Mouse (Mus musculus) adrenal gland, adult 18-20 months (tissue): ENCODE data around the gene Dync1i1. TPM values are rescaled to one million over a fixed set of nuclear protein-coding genes. Genes with fewer than 3 reads are reported as not detected.

ENCODE experiments used
- DNase-seq, 2 experiments: peaks; one replicate each; pipeline ENCODE4 v3.0.0; 2021 to 2022; ENCODE audit warnings: low spot score in 2 of 2
- total RNA-seq, 2 experiments: library from RNA; stranded (reverse); gene quantifications; 1 replicate in 1 of 2; 2 replicates in 1 of 2; pipeline ENCODE4 v1.2.3; 2021

Gene Dync1i1
- total RNA-seq, 2 experiments from 2014 or later, result 1.2 to 1.7 TPM

DNA sequence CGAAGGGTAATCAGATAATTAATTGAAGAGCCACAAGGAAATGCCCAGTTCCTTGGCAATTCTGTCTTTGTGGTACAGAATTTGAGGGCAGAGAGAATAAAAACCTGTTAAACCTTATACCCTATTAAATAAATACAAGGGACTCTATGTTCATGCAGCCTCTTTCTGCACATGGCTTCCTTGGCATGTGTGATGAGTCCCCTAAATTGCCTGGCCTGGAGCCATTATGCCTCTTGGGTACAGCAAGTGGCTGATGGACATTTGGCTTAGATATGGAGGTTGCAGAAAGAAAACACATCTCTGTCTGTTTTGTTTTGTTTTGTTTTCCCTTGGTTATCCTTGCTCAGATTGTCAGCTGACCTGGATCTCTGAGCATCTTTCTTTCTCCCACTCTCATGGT is 43.1 kb downstream of the Dync1i1 start:
- DNase-seq, result no peak

DNA sequence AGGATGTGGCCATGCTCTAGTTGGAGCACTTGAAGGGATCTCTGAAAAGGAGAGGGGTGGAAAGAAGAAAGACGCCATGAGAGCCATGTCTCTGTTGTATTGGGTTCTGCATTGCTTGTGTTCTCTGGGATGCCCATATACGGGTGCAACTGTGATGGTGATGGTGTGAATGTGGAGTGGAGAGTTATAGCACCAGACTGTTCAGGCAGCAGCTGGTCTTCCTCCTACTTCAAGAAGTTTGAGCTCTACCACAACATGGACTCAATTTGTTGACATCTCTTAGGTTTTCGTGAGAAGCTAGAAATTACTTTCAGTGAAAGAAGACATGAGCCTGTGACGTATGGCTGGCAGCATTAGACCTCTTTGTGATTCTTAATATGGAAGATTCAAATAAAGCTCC is 44.8 kb downstream of the Dync1i1 start:
- no peak for DNase-seq

DNA sequence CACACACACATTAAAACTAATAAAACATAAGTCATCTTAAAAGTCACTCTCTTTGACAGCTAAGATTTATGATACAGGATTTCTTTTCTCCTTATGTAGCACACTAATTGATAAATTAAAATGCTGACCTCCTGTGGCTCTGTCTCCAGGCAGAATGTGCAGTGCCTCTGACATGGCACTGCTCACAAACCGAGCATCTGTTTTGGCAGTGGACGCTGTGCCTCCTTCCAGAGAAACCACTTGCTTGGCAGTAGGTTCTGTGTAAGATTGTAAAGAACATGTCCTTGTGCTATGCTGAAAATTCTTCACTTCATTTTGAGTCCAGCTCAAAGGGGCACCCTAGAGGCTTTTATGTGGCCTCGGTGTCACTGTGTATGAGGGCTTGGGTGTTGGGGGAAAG is 50.0 kb downstream of the Dync1i1 start:
- no peak for DNase-seq

DNA sequence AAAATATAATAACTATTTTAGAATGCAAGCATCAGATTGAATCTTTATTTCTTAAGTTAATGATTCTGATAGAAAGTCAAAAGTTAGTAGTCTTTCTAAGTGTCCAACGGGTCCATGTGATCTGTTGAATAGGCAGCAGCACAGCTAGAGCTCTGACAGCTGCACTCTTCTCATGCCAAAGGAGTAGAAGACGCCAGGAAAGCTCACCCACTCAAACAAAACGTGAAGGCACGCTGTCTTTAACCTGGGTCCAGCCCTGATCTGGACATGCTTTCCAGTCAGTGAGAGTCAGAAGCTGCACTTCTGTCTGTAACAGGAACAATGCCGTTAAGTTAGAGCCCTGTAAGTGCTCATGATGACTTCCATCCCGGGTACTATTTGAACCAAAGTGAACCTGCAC is 56.3 kb downstream of the Dync1i1 start:
- no peak for DNase-seq

DNA sequence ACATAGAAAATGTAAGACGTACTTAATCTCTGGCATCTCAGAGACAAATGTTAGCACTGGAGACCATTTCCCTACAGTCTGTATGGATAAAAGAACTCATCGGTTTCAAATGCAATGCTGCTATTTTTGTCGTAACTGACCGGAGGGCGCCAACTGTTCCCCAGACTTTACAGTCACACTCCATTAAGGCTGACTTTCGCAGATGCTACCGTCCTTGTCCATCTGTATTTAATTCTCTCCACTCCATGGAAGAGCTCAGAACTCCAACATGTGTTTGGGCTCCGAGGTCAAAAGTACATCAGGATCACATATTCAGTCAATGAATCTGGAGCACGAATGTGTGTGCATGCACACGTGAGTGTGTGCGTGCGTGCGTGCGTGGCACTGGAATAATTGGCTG is 58.4 kb downstream of the Dync1i1 start:
- DNase-seq, result no peak

DNA sequence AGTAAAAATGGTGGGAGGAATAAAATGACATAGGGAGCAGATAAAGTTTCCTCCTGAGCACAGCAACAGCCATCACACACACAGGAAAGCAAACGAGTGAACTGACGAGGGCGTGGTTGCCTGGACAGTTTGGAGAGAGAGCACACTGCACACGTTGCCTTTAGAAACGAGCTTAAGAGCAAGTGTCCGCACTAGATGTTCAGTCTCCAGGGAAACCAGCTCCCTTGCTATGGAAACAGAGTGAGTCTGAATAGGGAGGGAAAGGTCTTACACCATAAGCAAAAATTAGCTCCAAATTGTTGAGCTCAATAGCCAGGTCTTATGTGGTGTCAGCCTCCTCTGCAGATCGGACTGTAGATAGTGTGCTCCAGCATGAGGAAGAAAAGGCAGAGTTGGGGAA is 65.2 kb downstream of the Dync1i1 start:
- DNase-seq, result no peak

DNA sequence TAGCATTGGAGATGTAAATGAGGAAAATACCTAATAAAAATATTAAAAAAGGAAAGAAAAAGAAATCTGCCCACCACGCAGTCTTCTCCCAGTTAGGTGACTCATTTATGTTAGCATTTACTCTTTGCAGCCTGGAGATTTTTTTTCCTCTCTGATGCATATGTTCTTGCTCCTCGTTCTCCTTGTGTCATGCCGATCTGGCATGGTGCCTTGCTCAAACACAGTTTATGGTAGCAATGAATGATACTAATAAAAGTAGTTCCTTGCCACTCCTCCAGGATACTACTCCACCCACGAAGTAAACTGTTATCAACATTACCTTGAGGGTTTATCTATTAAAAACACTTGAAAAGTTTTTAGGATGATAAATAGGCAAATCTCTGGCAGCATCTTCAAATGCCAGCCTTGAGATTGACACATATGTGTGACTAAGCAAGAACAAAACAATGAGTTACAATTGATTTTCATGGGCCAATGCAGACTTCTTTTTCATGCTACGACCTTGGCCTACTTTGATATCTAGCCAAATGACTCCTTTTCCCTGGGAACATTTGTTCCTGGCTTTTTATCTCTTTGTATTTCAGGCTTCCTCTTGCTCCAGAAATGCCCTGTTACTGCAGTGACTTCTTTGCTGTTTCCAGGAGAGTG is 68.8 kb downstream of the Dync1i1 start:
- DNase-seq, result peak; percentile 20 to 40

DNA sequence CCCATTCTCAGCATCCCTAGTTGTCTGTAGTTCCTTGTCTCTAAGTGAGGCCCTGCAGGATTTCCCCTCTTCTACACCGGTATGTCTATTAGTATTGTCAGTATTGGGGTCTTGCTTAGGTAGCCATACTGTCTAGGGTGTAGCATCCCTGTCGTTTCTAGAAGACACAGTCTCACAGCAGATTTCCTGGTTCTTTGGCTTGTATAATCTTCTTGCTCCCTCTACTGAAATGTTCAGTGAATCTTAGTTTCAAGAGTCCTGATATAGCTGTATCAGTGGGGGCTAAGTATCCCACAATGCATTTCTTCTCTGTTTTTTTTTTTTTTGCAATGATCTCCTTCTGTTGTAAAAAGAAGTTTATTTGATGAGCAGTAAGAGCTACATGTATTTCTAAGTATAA is 69.9 kb downstream of the Dync1i1 start:
- no peak for DNase-seq

DNA sequence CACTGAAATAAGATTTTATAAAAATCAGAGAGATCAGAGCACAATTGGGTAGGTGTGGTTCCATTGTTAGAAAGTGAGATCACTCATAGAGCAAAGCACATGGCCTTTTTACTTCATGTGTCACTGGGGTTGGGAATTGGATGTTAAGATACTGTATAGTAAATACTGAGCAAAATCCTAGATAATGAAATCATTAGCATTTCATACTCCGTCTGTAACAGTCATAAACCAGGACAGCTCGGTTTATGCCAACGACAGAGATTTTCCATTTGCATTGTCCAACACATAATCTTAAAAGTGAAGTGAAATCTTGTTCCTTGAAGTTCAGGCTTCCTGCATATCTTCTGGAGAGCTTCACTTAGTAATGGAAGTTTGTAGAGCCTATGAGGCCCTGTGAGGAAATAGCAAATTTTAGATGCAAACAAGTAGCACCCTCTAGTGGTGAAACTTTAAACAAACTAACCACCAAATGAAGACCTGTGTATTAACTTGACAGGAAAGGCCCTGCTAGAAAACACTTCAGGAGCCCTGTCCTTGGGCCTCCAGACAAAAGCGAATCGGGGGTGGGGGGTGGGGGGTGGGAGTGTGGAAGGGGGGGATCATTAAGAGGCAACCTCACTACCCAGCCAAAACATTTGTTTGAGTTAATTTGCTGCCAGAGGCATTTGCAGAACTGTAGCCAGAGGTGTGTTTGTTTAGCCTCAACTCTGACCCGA is 76.8 kb downstream of the Dync1i1 start:
- no peak for DNase-seq

DNA sequence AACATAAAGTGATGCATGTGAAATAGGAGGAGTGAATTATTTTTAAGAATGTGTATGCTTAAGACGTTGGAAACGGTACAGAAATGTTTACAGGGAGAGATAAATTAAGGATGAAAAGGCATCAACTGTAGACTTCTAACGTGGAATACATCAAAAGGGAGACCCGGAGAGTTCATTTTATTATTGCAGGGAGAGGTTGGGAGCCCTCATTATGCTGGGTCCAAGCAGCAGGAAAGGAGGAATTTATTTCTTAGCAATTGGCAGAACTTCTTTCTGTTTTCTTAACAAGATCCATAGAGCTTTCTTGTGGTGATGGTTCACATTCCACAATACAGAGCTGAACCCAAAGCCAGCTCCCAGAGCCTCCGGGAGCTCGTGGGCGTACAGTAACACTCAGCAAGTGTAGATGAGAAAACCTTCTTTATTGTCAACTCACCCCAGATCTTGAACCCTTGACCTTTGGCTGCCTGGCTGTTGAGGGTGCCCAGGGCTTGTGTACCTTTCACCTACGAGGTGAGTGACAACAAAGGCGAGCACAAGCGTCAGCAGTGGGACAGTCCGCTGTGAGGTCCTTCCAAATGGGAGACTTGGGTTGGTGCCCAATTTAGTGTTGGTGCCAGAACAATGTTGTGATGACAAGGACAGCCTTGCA is 77.5 kb downstream of the Dync1i1 start:
- DNase-seq, result no peak

DNA sequence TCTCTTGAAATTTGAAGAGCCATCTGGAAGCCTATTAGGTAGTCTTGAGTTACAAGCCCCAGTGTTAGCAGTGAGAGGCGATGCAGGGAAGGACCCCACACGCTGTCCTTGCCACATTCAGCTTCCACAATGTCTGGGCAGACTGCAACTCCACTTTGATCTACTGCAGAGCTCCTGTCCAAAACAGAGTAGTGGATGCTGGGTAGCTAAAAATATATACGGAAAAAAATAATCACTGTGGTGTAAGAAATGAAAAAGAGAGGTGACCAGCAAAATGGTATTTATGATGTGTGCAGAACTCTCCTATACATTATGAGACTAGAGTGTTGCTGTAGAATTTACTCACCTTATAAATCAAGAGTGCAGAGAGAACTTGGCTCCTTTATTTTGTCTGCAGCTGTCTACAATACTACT is 82.6 kb downstream of the Dync1i1 start:
- no peak for DNase-seq

DNA sequence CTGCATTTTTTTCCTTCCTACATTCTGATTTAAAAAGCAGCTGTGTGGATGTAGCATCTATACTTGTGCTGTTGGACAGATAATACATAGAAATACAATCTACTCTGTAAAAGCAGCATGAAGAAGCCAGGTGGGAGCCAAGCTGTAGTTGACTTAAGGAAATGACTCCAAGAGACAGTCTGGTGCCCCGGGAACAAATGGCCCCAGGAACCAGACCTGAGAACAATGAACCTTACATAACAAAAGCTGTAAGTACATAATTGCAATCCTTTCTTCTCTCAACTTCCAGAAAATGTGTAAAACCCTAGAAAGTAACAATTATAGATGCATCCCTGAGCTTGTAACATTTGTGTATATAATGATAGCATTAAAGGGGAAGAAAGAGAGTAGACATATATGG is 86.6 kb downstream of the Dync1i1 start:
- DNase-seq, result no peak

DNA sequence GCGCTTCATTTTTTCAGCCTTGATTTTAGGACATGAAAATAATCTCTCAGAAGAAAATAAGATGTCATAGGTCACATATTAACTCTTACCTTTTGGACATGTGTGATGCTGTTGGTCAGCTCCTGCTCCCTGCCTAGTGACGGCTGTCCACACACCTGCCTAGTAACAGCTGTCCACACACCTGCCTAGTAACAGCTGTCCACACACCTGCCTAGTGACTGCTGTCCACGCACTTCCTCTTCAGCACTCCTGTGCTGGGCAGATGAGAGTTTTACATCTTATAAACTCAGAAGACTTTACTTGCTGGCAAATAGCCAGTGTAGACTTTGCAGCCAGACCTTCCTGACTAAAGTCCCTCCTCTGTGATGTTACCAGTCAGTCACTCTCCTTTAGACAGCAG is 94.2 kb downstream of the Dync1i1 start:
- no peak for DNase-seq

DNA sequence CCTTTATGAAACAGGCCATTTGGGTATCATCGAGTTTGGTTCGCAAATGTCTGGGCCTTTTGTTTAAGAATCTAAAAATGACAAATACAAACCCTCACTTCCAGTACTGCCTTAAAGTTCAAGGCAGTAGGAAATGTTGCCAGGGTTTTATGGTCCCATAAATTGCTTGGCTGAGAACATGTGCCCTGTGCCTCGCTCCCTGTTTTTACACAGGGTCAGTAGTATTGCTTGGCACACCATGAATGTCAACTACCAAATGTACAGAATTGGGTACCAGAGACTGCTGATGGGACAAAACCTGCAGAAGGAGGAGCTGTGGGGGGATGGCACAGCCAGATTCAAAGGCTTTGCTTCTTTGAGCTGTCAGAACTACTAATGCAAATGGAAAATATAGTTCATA is 100.0 kb downstream of the Dync1i1 start:
- DNase-seq, result no peak

DNA sequence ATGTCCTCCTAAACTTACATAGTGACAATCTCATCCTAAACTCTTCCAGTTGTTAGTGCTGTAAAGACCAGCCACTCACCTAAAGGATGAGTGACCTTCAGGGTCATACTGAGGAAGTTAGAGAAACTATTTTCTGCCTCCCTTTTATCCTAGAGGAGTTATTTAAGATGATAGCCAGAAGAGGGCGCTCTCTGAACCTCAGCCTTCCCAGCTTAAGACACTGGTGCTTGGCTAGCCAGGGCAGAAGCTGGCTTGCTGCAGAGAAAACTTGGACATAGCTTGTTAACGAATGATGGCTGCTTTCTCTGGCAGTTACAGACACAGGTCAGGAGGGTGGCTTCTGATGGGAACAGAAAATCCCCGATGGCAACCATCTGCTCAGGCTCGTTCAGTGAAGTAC is 101.6 kb downstream of the Dync1i1 start:
- DNase-seq, result no peak

DNA sequence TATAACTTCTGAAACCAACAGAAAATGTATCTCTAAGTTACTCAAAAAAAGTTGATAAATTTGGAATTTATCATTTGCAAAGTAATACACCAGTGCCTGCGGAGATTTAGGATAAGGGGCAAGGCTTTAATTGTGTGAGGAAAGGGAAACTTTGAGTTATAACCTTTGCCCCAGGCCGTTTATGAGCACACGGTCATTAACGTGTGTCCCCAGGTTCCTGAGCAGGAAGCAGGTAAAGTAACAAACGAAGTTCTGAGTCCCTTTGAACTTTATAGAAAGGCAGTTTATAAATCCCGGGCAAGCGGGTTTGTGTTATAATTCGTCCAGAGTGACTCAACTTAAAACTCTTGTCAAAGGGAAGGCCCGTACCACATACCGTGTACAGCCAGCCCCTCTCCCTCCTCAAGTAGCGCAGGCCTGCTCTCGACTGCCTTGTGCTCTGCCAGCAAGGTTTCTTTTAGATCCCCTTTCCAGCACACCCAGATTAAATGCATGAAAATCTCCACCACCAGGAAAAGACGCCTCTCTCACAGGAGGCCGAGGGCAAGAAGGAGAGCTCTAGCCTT is 103.1 kb downstream of the Dync1i1 start:
- DNase-seq, result no peak

DNA sequence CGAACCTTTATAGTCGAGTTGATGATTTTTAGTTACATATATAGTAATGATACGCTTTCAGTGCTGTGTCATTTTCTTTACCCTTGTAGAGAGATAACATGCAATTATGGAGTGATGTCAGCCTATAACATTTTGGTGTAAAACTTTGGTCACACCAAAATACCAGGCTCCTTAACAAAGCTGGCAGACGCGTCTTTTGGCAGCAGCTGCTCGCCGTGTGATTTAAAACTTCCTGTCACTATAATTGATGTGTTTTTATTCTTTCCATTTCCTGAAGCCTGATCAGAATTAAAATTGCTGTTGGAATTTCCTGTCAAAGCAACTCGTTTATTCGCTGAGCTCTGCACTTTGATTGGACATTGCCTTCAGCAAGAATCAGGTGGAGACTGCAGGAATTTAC is 103.7 kb downstream of the Dync1i1 start:
- DNase-seq, result no peak

DNA sequence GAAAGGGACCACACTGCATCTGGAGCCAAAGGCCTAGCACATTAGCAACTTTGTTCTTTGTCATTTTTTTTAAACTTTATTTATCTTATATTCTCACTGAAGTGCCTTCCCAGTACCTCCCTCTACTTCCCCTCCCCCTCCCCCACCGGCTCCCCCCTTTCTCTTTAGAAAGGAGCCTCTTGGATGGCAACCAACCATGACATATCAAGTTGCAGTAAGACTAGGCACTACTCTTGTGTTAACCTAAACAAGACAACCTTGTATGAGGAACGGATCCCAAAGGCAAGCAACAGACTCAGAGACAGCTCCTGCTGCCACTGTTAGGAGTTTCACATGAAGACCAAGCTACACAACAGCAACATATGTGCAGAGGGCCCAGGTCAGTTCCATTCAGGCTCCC is 105.3 kb downstream of the Dync1i1 start:
- no peak for DNase-seq

DNA sequence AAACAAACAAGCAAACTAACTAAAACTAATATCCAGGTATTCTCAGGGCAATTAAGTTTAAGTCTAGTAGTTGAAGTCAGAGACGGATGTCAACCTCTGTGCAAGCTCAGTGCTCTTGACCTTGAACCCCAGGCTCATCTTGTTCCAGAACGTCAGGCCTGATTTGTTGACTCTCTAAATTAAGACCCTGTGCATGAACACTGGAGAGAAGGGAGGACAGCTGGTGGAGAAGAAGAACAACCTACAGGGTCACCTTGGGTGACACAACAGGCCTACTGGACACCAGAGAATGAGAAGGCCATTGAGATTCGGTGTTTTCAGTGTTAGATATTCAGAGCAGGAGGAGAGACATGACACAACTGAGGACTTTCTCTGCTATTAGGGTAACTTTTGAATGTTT is 105.8 kb downstream of the Dync1i1 start:
- DNase-seq, result no peak

DNA sequence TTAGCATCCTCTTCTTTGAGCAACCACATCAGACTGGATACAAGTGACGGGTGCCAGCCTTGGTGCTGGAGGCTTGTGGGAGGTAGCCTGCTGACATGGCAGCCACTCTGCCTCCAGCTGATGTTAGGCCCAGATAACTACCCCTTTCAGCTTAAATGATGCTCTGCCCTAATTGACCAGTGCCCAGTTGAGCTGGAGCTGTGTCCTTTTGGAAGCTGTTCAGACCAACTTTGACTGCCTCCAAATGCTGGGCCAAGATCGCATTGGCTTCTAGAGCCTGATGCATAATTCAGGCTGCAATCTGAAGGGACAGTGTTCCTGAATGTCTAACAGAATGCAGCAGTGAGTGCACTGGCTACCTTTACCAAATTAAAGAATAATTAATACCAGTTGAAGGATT is 107.4 kb downstream of the Dync1i1 start:
- no peak for DNase-seq

DNA sequence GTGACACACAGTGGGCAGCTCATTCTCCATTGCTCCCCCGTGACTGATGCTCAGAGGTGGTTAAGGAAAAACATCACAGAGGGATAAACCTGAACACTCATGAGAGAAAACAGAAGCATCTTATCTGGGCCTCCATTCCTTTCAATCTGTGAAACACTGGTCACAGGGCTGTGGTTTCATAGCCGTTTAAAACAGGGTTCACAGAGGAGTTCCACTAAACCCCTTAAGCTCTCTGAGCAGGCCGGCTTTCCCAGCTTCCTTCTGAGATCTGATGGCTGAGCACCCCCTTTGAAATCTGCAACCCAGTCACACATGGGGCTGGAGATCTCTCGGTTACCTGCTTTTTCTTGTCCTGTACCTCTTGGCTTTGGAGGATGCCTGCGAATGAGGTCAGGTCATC is 117.0 kb downstream of the Dync1i1 start:
- DNase-seq, result no peak

DNA sequence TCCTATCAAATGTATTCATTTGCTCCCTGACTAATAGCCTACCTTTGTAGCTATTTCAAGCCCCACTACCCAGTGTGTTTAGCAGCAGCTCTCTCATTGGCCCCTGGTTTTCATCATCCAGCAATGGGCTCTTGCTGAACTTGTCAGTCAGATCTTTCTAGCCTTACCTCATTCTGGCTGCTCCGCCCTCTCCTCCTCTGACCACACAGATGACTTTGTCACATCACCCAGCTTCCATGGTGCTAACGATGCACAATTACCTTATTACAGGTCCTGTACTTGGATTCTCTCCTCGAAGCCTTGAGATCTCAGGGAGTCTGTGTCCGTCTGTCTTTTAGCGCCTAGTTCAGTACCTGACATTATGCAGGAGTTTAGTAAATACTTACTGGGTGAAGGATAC is 120.7 kb downstream of the Dync1i1 start:
- no peak for DNase-seq
